Mouse (Mus musculus) intestine, embryonic 15.5 days (tissue): ENCODE data around the gene H2-K1. TPM values are rescaled to one million over a fixed set of nuclear protein-coding genes. Genes with fewer than 3 reads are reported as not detected.
A peak's percentile ranks its signal among the peaks of the same experiment; 100 is the strongest.
"Not testable (repeated sequence)": the region's sequence is repeated elsewhere in the genome, so short reads cannot be mapped to it uniquely, and the experiment has no call there.

Source experiments
- ATAC-seq: fragments of 200-750 bp; cut with Nextera tagmentation; 2 replicates; pipeline ENCODE4 v1.8.0; 2017; ENCODE audit warnings: moderate TSS enrichment, moderate library complexity
- H3K27ac ChIP-seq: fragments of 300-500 bp; sonication (generic); 2 replicates; pipeline ENCODE4 v1.5.1; 2015; ENCODE audit warnings: mild to moderate bottlenecking, inconsistent platforms
- H3K27me3 ChIP-seq: fragments of 300-500 bp; sonication (generic); replicated peaks from 2 replicates; pipeline ENCODE4 v1.6.1; 2015; ENCODE audit warnings: inconsistent platforms
- H3K36me3 ChIP-seq: fragments of 300-500 bp; sonication (generic); 2 replicates; pipeline ENCODE4 v1.6.1; 2015; ENCODE audit warnings: inconsistent platforms
- H3K4me1 ChIP-seq: fragments of 300-500 bp; sonication (generic); replicated peaks from 2 replicates; pipeline ENCODE4 v1.6.1; 2015; ENCODE audit warnings: inconsistent platforms
- H3K4me2 ChIP-seq: fragments of 300-500 bp; sonication (generic); replicated peaks from 2 replicates; pipeline ENCODE4 v1.6.1; 2015; ENCODE audit warnings: mild to moderate bottlenecking, inconsistent platforms
- H3K4me3 ChIP-seq: fragments of 300-500 bp; sonication (generic); replicated peaks from 2 replicates; pipeline ENCODE4 v1.5.1; 2015; ENCODE audit warnings: inconsistent platforms
- H3K9ac ChIP-seq: fragments of 300-500 bp; sonication (generic); 2 replicates; pipeline ENCODE4 v1.6.1; 2015; ENCODE audit warnings: inconsistent platforms
- H3K9me3 ChIP-seq: fragments of 300-500 bp; sonication (generic); 2 replicates; pipeline ENCODE4 v1.6.1; 2016; ENCODE audit warnings: inconsistent platforms
- WGBS: fragments of 180-500 bp; shearing (Covaris S2); methylation state at CpG from one replicate; pipeline ENCODE4 v1.1.7; 2015; 5-methylcytosine and 5-hydroxymethylcytosine counted together
- polyA plus RNA-seq: library from polyadenylated mRNA; unstranded; fragments of >200 nt; fragmentation: Nextera tagmentation; extraction: Ambion mirVana; gene quantifications from 2 replicates; pipeline ENCODE4 v1.2.1, GENCODE M21; 2015

H2-K1 gene
- polyA plus RNA-seq, 1 experiment from 2014 or later, result 190 TPM

DNA sequence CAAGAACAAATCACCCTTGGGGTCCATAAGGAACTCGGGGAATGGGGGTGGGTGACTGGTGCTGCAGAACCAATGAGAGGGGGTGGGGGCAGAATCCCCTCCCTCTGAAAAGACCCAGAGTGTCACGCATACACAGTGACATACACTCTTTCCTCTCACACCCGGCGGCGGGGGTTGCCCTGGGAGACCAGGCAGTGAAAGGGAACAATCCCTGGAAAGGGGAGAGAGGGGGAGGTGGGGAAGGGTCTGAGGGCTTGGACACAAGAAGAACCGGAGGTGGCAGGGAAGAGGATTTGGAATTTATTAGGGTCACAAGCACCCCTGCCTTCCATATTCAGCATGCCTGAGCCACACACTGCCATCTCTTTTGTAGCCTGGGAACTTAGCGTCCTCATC lies 25.6 kb upstream of the H2-K1 start:
- ATAC-seq, result no peak
- peaks cover 57% of the 10 kb centered on the region for H3K4me1 ChIP-seq
- H3K9ac ChIP-seq, result peak overlapping the region; percentile 73; the same call in 1 of the 2 replicates
- H3K27me3 ChIP-seq, result no peaks in the 10 kb centered on the region
- H3K4me3 ChIP-seq, result peak overlapping the region; percentile 79
- no peak overlapping the region for H3K27ac ChIP-seq
- H3K9me3 ChIP-seq, result no peaks in the 10 kb centered on the region
- H3K36me3 ChIP-seq, result peaks cover 19% of the 10 kb centered on the region
- peak overlapping the region; percentile 94 for H3K4me2 ChIP-seq
- 23% methylated on average over 7 of the region's 7 CpGs for WGBS

DNA sequence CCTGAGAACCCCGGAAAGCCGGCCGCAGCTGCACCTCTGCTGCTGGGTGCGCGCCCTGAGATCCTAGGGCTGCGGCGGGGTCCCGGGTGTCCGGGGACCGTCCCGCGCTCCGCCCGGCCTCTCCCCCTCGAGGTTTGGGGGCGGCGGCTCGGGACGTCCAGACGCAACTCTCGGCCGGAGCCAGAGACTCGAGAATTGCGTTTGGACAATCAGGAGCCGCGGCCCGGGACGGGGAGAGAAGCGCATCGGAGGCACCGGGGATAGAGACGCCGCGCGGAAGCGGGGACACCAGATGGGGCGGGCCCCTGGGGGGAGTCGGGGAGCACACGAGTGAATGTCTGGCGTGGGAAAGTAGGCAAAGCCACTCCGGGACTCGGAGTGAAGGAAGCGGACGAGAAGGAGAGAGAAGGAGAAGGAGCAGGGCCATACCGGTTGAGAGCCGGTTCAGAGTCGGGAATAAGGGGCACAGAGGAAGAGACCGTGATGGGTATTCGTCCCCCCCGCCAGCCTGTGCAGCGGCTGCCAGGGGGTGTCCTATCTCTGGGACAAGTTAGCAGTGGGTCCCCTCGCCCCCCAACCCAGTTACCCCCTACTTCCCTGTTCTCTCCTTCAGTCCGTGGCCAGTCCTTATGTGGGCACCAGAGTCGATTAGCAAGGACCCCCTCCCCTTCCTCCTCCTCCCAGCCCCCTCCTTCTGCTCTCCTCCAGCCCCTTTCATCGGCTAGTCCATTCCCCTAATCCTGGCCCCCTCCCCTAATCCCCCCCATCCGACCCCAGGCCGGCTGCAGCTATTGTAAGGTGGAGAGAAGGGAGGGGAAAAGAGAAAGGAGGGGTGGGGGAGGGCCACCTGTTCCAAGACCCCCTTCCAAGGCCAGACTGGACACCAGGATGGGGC lies 25.0 kb upstream of the H2-K1 start:
- peak; percentile 26 for ATAC-seq
- H3K36me3 ChIP-seq, result peaks cover 21% of the 10 kb centered on the region
- WGBS, result 1% methylated on average over 56 of the region's 57 CpGs
- peaks cover 51% of the 10 kb centered on the region for H3K4me1 ChIP-seq
- no peaks in the 10 kb centered on the region for H3K27me3 ChIP-seq
- peak overlapping the region; percentile 92 for H3K27ac ChIP-seq
- H3K4me3 ChIP-seq, result peak overlapping the region; percentile 79
- peak overlapping the region; percentile 73 for H3K9ac ChIP-seq
- no peaks in the 10 kb centered on the region for H3K9me3 ChIP-seq
- H3K4me2 ChIP-seq, result peak overlapping the region; percentile 94

DNA sequence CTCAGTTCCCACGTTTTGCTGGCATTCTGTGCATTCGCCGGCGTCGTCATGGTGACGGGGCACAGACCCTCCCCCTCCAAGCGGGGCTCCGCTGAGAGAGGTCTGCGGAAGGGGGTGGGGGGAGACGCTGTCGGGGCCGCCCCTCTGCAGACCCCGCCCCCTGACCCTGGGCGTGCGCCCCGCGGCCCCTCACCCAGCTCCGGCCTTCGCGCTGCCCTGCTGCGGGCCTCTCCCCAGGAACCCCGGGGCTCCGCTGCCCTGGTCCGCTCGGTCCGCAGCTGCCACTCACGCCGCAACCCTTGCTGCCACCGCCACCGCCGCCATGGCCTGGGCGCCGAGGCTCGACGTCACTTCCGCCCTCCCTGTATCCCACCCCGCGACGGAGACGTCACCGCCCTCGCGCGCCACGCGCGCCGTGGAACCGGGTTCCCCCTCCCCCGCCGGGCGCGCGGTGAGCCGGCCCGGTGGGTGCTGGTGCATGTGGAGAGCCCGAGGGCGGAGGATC lies 24.2 kb upstream of the H2-K1 start, which contains the start of gene Ring1:
Gene Ring1, minus strand, starts transcription at position 364 of the 505 bp plus-strand sequence.
- peak within 1 kb of the TSS; percentile 94 for H3K4me2 ChIP-seq
- peak within 1 kb of the TSS; percentile 92 for H3K27ac ChIP-seq
- under 1% methylated on average over 48 of the region's 58 CpGs for WGBS
- H3K4me3 ChIP-seq, result peak within 1 kb of the TSS; percentile 79
- H3K9me3 ChIP-seq, result no peaks in the 10 kb centered on the region
- peak within 1 kb of the TSS; percentile 73 for H3K9ac ChIP-seq
- no peaks in the 10 kb centered on the region for H3K27me3 ChIP-seq
- peak; percentile 76 for ATAC-seq
- peaks cover 43% of the 10 kb centered on the region for H3K4me1 ChIP-seq
- H3K36me3 ChIP-seq, result peaks cover 21% of the 10 kb centered on the region

DNA sequence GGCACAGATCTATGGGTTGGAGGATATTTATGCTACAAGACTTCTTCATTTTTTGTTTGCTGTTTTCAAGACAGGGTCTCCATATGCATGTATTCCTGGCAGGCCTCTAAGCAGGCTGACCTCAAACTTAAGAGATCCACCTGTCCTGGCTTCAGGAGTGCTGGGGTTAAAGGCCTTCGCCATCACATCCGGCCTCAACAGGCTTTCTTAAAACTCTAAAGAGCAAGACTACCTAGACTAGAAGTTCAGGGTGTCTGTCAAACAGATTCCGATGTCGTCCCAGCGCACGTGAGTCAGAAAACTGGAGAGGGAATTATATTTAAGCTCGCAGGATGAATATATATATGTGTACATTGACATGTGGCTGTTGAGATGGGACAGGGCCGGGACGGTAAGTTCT lies 23.5 kb upstream of the H2-K1 start:
- H3K36me3 ChIP-seq, result peaks cover 16% of the 10 kb centered on the region
- 62% methylated on average over 9 of the region's 9 CpGs for WGBS
- no peaks in the 10 kb centered on the region for H3K27me3 ChIP-seq
- H3K4me3 ChIP-seq, result peak overlapping the region; percentile 79
- H3K4me1 ChIP-seq, result peaks cover 36% of the 10 kb centered on the region
- no peak overlapping the region for H3K27ac ChIP-seq
- H3K4me2 ChIP-seq, result peak overlapping the region; percentile 94
- peak overlapping the region; percentile 73; the same call in 1 of the 2 replicates for H3K9ac ChIP-seq
- no peaks in the 10 kb centered on the region for H3K9me3 ChIP-seq
- ATAC-seq, result no peak

DNA sequence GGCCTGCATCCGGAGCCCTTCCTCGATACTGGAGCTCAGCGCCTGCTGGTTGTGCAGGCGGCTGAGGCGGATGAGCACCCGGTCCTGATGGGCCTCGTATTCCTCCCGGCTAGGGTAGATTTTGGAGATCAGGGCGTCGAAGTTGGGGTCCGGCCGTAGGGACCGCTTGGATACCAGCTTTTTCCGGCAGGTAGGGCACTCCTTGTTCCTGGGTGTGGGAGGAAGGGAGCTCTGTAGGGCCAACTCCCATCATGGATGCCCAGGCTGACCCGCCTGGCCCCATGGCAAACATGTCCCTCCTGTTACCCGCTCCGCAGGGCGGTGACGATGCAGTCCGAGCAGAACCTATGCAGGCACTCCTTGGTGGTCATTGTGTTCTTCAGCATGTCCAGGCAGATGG lies 22.8 kb upstream of the H2-K1 start:
- no peak for ATAC-seq
- H3K4me2 ChIP-seq, result no peak overlapping the region
- no peaks in the 10 kb centered on the region for H3K27me3 ChIP-seq
- H3K27ac ChIP-seq, result no peak overlapping the region
- no peaks in the 10 kb centered on the region for H3K9me3 ChIP-seq
- peaks cover 15% of the 10 kb centered on the region for H3K36me3 ChIP-seq
- no peak overlapping the region for H3K9ac ChIP-seq
- peaks cover 29% of the 10 kb centered on the region for H3K4me1 ChIP-seq
- WGBS, result 96% methylated on average over 20 of the region's 20 CpGs
- H3K4me3 ChIP-seq, result no peak overlapping the region

DNA sequence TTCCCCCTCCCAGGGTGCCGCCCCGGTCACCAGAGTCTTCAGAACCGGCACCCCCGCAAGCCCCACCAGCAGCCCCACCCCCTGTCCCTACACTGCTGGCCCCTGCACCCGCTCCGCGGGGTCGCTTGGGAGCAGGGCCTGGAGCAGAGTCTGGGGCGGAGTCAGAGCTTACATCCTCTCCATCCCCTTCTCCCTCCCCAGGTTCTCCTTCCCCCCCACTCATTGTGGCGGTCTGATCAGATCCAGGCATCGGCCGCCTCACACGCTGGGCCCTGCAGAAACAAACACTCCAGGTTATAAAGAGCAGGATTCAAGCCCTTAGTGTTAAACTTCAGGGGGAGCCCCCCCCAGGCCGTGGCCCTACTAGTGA lies 22.3 kb upstream of the H2-K1 start:
- Histone ChIP-seq H3K9me3 (no peaks in the 10 kb centered on the region), H3K4me1 (peaks cover 28% of the 10 kb centered on the region), H3K27me3 (no peaks in the 10 kb centered on the region), H3K36me3 (peaks cover 15% of the 10 kb centered on the region), H3K4me2 (no peak overlapping the region), H3K9ac (no peak overlapping the region), H3K4me3 (no peak overlapping the region), H3K27ac (no peak overlapping the region)
- 90% methylated on average over 14 of the region's 14 CpGs for WGBS
- ATAC-seq, result no peak

DNA sequence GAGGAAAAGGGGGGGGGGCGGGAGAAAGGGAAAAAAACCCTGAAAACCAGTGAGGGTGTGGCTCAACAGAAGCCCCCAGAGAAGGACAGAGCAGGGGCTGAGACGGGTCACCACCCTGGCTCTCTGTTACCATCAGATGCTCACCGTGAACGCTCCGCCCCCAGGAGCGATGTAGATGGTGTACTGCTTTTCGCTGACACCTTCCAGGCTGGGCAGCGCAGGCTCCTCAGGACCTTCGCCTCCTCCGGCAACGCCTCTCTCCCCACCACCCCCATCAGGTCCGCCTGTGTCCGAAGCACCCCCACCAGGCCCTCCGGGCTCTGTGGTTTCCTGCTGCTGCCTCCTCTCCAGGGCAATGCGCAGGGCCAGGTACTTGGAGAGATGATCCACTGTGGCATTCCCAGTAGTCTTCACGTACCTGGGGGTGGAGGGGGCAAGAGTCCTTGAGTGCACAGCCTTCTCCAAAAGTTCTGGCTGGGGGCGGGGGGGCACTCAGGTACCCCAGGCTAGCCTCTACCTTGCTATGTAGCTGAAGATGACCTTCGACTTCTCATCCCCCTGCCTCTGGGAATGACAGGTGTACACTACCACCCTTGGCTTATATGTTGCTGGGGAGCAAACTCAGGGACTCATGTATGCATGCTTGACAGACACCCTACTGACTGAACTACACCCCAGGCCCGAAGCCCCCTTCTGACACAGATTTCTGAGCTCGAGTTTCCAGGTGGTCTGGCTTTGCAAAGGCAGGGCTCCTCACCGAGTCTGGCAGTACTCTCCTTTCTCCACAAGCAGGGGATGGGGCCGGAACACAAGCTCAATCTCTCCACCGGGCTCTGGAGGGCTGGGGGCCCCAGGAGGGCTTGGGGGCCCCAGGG lies 21.6 kb upstream of the H2-K1 start:
- H3K27ac ChIP-seq, result no peak overlapping the region
- no peak overlapping the region for H3K4me3 ChIP-seq
- no peaks in the 10 kb centered on the region for H3K27me3 ChIP-seq
- no peaks in the 10 kb centered on the region for H3K9me3 ChIP-seq
- H3K4me1 ChIP-seq, result peaks cover 22% of the 10 kb centered on the region
- no peak overlapping the region for H3K9ac ChIP-seq
- H3K36me3 ChIP-seq, result peaks cover 15% of the 10 kb centered on the region
- no peak overlapping the region for H3K4me2 ChIP-seq
- ATAC-seq, result no peak
- 94% methylated on average over 23 of the region's 23 CpGs for WGBS

DNA sequence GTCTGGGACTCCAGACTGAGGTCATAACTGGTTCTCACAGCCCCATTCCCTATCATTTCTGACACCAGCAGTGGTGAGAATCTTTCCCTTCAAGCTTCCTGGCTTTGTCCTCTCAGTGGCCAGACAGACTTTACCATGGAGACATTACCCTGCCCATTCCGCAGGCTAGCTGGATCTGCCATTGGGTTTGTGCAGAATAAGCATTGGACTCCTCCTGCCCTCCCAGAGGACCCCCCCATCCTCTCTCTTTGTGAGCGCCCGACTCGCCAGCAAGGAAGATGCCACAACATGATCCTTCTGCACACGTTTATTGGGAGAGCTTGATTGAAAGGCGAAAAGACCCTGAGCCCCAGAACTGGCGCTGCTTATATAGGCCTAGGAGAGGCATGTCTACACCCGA lies 13.3 kb upstream of the H2-K1 start:
- H3K27me3 ChIP-seq, result no peaks in the 10 kb centered on the region
- H3K4me2 ChIP-seq, result no peak overlapping the region
- no peak overlapping the region for H3K4me3 ChIP-seq
- no peak overlapping the region for H3K27ac ChIP-seq
- H3K36me3 ChIP-seq, result no peaks in the 10 kb centered on the region
- no peak overlapping the region for H3K9ac ChIP-seq
- no peak for ATAC-seq
- 96% methylated on average over 8 of the region's 8 CpGs for WGBS
- no peaks in the 10 kb centered on the region for H3K4me1 ChIP-seq
- no peaks in the 10 kb centered on the region for H3K9me3 ChIP-seq

DNA sequence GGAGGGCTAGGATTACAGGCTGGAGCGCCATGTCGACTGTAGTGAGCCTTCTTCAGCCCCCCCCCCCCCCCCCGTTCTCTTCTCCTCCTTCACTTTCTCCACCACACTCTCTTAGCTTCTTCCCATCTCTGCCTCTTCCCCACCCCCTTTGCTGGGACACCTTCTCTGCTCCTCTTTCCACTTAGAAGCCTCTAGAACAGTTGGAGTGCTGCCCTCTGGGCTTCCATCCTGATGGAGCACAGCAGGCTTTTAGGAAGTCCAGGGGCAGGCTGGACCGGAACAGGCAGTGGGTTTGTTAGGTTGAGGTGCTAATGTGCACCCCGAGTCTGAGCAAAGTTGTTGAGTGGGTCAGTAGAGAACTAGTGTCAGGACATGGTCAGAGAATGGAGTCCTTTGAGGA lies 10.0 kb upstream of the H2-K1 start:
- Histone ChIP-seq H3K4me2 (no peak overlapping the region), H3K4me1 (no peaks in the 10 kb centered on the region), H3K4me3 (no peak overlapping the region), H3K9ac (no peak overlapping the region), H3K36me3 (no peaks in the 10 kb centered on the region), H3K9me3 (no peaks in the 10 kb centered on the region), H3K27me3 (no peaks in the 10 kb centered on the region), H3K27ac (no peak overlapping the region)
- ATAC-seq, result no peak
- WGBS, result 79% methylated on average over 5 of the region's 5 CpGs

DNA sequence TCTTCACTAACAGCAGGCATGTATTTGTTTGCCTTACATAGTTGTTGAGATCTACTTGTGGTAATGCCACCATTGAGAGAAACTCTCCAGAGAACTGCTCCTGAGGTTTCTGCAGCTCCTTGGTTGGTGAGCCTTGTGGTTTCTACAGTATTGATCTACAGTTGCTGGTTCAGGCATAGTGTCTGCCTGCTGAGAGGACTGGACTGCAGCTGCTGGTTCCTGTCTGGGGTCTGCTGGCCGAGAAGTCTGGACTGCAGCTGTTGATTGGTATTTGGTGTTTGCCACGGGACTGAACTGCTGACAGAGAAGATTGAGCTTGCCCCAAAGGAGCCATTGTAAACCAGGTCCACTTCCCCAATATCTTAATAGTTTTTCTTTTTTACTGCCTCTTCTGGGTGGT lies 6.4 kb upstream of the H2-K1 start:
- H3K4me3 ChIP-seq, result no peak overlapping the region
- H3K4me2 ChIP-seq, result no peak overlapping the region
- H3K9me3 ChIP-seq, result no peaks in the 10 kb centered on the region
- no peaks in the 10 kb centered on the region for H3K27me3 ChIP-seq
- no peak overlapping the region for H3K9ac ChIP-seq
- no peaks in the 10 kb centered on the region for H3K36me3 ChIP-seq
- H3K27ac ChIP-seq, result no peak overlapping the region
- 49% methylated on average over 2 of the region's 2 CpGs for WGBS
- no peaks in the 10 kb centered on the region for H3K4me1 ChIP-seq
- no peak for ATAC-seq

DNA sequence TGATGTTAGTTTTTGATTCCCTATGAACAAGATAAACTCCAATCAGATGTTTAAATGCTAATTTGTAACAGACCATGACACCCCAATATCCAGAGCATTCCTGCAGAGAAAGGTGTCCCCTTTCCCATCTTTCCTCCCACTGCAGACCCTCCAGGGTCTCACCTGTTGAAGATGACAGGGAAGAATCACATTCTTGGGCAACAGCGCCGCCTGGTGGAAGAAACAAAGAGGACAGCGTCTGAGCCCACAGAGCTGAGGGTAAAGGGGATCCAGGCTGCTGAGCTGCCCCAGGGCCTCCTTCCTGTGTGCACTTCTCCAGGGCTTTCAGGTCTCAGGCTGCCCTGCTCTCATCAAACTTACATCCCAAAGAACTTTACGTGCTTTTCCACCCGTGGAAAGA lies 3.3 kb upstream of the H2-K1 start:
- 7% methylated on average over 5 of the region's 5 CpGs for WGBS
- no peaks in the 10 kb centered on the region for H3K36me3 ChIP-seq
- 0 out of 2 replicates have a peak, but pooled peaks cover 5% of the 10 kb centered on the region for H3K27me3 ChIP-seq
- H3K9me3 ChIP-seq, result no peaks in the 10 kb centered on the region
- no peak overlapping the region for H3K27ac ChIP-seq
- no peak for ATAC-seq
- no peak overlapping the region for H3K4me2 ChIP-seq
- H3K4me3 ChIP-seq, result no peak overlapping the region
- H3K4me1 ChIP-seq, result peaks cover 9% of the 10 kb centered on the region; the same call in 1 of the 2 replicates
- H3K9ac ChIP-seq, result no peak overlapping the region

DNA sequence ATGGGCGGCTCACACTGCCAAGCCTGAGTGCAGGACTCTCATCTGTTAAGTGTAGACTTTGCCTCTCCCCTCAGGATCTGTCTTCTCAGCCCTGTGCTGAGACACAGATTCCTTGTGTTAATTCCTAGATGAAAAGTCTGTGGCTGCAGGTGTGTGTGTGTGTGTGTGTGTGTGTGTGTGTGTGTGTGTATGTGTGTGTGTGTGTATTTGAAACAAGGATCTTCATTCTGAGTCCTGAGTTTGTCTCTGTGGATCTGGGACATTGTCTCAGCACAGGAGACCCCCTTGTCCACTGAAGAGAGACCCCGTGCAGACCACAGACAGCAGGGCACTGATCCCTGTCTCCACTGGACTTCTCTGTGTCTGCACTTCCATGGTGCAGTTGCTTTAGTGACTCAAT lies 649 bp upstream of the H2-K1 start:
- WGBS, result 54% methylated on average over 2 of the region's 2 CpGs
- not testable (repeated sequence) for H3K4me1 ChIP-seq, H3K27me3 ChIP-seq, H3K4me3 ChIP-seq, H3K9me3 ChIP-seq, H3K9ac ChIP-seq, H3K27ac ChIP-seq, ATAC-seq, H3K36me3 ChIP-seq
- peak overlapping the region; percentile 99 for H3K4me2 ChIP-seq
